Mouse (Mus musculus): ENCODE measurements around the gene Efcab12.
A peak's percentile ranks its signal among the peaks of the same experiment; 100 is the strongest.

Efcab12 gene

DNA sequence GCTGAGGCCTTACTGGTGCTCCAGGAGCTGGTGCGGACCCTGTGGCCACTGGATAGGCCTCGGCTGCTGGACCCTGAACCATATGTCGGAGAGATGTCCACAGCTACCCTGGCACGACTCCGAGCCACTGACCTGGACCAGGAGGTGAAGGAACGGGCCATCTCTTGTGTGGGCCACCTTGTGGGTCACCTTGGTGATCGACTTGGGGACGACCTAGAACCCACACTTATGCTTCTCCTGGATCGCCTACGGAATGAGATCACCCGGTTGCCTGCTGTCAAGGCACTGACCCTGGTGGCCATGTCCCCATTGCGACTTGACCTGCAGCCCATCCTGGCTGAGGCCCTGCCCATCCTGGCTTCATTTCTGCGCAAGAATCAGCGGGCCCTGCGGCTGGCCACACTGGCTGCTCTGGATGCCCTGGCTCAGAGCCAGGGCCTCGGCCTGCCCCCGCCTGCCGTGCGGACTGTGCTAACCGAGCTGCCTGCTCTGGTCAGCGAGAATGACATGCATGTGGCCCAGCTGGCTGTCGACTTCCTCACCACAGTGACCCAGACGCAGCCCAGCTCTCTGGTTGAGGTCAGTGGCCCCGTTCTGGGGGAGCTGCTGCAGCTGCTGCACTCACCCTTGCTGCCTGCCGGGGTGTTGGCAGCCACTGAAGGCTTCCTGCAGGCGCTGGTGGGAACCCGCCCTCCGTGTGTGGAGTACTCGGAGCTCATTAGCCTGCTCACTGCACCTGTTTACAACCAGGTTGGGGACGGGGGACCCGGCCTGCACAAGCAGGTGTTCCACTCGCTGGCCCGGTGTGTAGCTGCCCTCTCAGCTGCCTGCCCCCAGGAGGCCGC, 46.1 kb downstream of the Efcab12 start:
- no peak for DNase-seq (ENCODE audit: extremely low read depth, low read depth)

GRCm38 (mm10) chr6:115791016-115791415, 47.2 kb downstream of the Efcab12 start:
- no peak for DNase-seq (ENCODE audit: extremely low read depth, low read depth)

DNA sequence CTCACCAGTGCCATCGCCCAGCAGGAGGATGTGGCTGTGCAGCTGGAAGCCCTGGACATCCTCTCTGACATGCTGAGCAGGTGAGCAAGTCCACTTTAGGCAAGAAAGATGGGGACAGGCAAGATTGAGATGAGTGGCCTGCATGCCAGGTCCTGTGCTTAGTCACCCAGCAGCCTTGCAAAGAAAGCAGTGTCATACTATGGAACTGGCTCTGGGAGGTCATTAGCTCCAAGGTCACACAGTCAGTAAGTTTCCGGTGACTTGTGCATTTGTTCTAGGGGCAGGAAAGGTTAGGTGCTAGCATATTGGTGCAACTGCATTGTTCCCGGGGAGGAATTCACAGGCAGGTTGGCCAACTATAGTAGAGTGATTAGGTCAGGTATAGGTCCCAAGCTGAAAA, 55.4 kb downstream of the Efcab12 start:
- DNase-seq (ENCODE audit: extremely low read depth, low read depth), result no peak

DNA sequence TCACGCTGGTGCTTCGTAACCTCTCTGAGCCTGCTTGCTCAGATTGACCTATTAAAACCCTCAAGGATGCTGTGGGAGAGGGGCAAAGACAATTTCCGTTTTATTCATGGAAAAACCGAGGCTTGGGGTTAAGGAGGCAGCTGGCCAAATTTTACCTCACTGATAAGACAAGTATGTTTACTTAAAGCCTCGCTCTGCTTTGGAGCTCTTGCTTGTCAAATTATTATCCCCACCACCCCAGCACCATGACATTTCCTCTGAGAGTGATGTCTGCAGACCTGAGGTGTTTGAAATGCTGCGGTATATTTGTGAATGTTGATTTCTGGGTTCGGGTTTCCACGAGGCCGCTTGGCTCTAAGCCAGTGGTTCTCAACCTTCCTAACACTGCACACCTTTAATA, 61.8 kb downstream of the Efcab12 start:
- peak; percentile 59 for DNase-seq (ENCODE audit: extremely low read depth, low read depth)

GRCm38 (mm10) chr6:115775838-115776237, 62.4 kb downstream of the Efcab12 start:
- DNase-seq (ENCODE audit: extremely low read depth, low read depth), result no peak

DNA sequence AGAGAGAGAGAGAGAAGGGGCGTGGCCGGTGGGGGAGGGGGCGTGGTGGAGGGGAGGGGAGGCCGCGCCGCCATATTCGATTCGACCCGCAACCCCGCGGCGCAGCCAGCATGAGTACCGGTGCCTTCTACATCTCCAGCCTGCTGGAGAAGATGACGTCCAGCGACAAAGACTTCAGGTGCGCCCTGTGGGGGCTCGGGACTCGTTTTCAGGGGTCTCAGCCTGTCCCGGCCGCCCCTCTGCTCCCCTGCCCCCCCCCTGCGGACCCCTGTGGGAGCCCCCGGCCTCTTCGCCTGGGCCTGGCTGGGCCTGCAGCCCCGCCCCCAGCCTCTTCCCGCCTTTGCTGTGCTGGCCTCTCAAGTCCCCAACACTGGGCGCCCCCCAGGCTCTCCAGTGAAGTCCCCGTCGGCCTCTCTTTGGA, 63.7 kb downstream of the Efcab12 start, which contains the start of gene Cand2:
Cand2 (plus strand) TSS at position 38 of the 421 bp plus-strand sequence.
- no peak for DNase-seq (ENCODE audit: extremely low read depth, low read depth)

DNA sequence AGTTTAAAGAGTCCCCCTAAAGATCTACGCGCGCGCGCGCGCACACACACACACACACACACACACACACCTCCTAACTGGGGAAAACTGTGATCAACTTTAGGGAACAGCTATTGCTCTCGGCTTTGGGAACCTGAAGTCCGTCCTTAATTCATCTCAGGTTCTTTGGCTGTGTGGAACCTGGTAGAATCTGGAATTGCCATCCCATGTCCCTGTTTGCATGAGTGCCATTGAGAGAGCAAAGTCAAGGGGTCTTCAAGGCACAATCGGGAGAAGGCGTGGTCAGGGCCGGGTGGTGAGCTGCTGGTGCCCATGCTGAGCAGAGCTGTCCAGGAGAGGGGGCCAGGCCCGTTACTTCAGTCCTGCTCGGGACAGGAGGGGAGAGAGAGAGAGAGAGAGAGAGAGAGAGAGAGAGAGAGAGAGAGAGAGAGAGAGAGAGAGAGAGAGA, 64.2 kb downstream of the Efcab12 start:
- DNase-seq (ENCODE audit: extremely low read depth, low read depth), result peak; percentile 55

- no peak for DNase-seq (ENCODE audit: extremely low read depth, low read depth)
Measured at GRCm38 (mm10) chr6:115772604-115773003, 65.6 kb downstream of the Efcab12 start.

GRCm38 (mm10) chr6:115772201-115772600, 66.0 kb downstream of the Efcab12 start:
- DNase-seq (ENCODE audit: extremely low read depth, low read depth), result no peak

DNA sequence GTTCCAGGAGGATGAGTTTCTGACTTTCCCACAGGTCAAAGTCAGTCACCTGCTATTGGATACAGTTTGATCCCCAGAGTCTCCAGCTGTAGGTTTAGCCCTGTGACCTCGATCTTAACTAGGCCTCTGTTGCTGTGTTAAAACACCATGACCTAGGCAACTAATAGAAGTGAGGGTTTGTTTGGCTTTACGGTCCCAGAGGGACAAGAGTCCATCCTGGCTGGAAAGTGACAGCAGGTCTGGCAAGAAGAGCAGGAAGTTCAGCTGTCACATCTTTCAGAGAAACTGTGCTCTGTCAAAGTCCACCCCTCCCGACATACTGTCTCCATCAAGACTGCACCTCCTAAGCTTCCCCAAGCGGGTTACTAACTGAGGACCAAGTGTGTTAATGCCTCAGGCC, 67.4 kb downstream of the Efcab12 start:
- DNase-seq (ENCODE audit: extremely low read depth, low read depth), result no peak

GRCm38 (mm10) chr6:115770059-115770670, 68.0 kb downstream of the Efcab12 start:
- DNase-seq (ENCODE audit: extremely low read depth, low read depth), result no peak

DNA sequence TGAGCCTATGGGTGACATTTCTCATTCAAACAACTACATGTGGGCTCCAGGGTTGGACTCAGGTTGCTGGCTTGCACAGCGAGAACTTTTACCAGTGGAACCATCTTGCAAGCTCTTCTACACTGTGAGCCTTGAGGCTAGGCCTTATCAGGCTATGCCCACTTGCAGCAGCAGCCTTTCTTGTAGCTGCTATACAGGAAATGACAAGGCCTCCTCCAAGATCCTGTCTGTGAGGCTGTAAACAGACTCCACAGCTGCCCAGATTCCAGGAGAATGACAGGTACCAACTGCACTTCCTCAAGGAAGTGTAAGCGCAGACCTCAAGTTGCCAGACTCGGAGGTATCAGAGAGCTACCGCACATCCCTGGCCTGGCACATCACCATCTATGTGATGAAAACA, 70.0 kb downstream of the Efcab12 start:
- DNase-seq (ENCODE audit: extremely low read depth, low read depth), result peak; percentile 69

DNA sequence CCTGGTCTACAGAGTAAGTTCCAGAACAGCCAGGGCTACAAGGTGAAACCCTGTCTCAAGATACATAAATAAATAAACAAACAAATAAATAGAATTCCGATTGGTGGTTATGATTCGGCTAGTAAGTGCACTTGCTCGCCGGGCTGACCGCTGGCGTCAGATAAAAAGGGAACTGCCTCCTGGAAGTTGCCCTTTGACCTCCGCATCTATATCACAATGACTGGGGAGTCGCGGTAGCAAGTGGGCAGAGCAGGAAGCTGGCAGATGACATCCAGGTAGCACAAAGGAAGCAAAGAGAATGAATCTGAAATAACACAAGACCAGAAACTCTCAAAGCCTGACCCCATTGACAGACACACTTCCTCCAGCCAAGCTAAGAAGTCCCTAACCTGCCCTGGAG, 70.9 kb downstream of the Efcab12 start:
- no peak for DNase-seq (ENCODE audit: extremely low read depth, low read depth)

- DNase-seq (ENCODE audit: extremely low read depth, low read depth), result no peak
Measured at GRCm38 (mm10) chr6:115764179-115764578, 74.0 kb downstream of the Efcab12 start.

GRCm38 (mm10) chr6:115761995-115762756, 76.0 kb downstream of the Efcab12 start, which contains the start of gene Tmem40:
Gene Tmem40 (minus strand): TSS chr6:115762410.
- DNase-seq (ENCODE audit: extremely low read depth, low read depth), result no peak

DNA sequence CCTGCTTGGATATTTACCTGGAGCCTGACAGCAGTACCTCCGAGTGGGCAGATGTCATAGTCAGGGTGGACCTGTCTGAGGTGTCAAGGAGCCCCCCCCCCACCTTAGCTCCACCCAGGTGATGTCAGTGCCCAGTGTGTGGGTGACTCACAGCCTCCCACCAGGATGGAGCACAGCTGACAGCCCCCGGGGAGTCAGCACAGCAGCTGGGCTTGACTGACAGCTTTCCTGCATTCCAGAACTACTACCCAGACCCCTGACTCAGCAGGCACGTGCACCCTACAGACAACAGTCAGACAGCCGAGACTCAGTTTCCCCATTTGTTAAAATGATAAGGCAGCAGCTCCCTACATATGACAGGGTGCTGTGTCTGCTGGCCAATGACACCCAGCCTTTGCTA, 77.2 kb downstream of the Efcab12 start:
- DNase-seq (ENCODE audit: extremely low read depth, low read depth), result no peak
